Mouse (Mus musculus) spleen, adult 2 months (tissue): ENCODE data around the gene Psenen.

Experiments used
- CTCF ChIP-seq: fragments of 200-500 bp; IDR thresholded peaks from 2 replicates; pipeline ENCODE4 v1.5.1; 2011; ENCODE audit warnings: mild to moderate bottlenecking, inconsistent platforms; ENCODE audit not compliant: insufficient read depth, insufficient read length, insufficient replicate concordance; ENCODE audit errors: extremely low read depth
- POLR2A ChIP-seq: fragments of 200-500 bp; IDR thresholded peaks from 2 replicates; pipeline ENCODE4 v1.6.1; 2011; ENCODE audit warnings: low read depth, low read length, inconsistent platforms

GRCm38 (mm10) chr7:30563117-30563905 lies at the start of gene Psenen, which contains the start of the genes U2af1l4 and Gm49396:
- no peak for TF ChIP-seq CTCF
- TF ChIP-seq POLR2A, result no peak; the same call in 1 of the 2 replicates
